Mouse (Mus musculus) limb, embryonic 10.5 days (tissue): ENCODE data around the gene Utp4. TPM values are rescaled to one million over a fixed set of nuclear protein-coding genes. Genes with fewer than 3 reads are reported as not detected.

Experiments used
- DNase-seq: peaks from one replicate; pipeline ENCODE4 v3.0.0-alpha.2; 2017; ENCODE audit warnings: low spot score
- H3K27ac ChIP-seq: fragments of 300-500 bp; sonication (generic); 2 replicates; pipeline ENCODE4 v1.5.1; 2016; ENCODE audit warnings: mild to moderate bottlenecking
- H3K27me3 ChIP-seq: fragments of 300-500 bp; sonication (generic); 2 replicates; pipeline ENCODE4 v1.6.1; 2016; ENCODE audit warnings: low read depth, mild to moderate bottlenecking; ENCODE audit not compliant: poor library complexity, severe bottlenecking
- H3K36me3 ChIP-seq: fragments of 300-500 bp; sonication (generic); 2 replicates; pipeline ENCODE4 v1.6.1; 2016; ENCODE audit warnings: mild to moderate bottlenecking, moderate library complexity
- H3K4me1 ChIP-seq: fragments of 300-500 bp; sonication (generic); 2 replicates; pipeline ENCODE4 v1.6.1; 2016
- H3K4me3 ChIP-seq: fragments of 300-500 bp; sonication (generic); 2 replicates; pipeline ENCODE4 v1.5.1; 2016; ENCODE audit warnings: mild to moderate bottlenecking, moderate library complexity
- H3K9me3 ChIP-seq: fragments of 300-500 bp; sonication (generic); replicated peaks from 2 replicates; pipeline ENCODE4 v1.6.1; 2016; ENCODE audit warnings: mild to moderate bottlenecking
- WGBS: fragments of 180-500 bp; shearing (Covaris S2); methylation state at CpG from one replicate; pipeline ENCODE4 v1.1.7; 2016; 5-methylcytosine and 5-hydroxymethylcytosine counted together
- polyA plus RNA-seq: library from polyadenylated mRNA; unstranded; fragments of >200 nt; fragmentation: Nextera tagmentation; extraction: Ambion mirVana; gene quantifications from 2 replicates; pipeline ENCODE4 v1.2.1, GENCODE M21; 2016

The Utp4 gene
- polyA plus RNA-seq = 84.7 and 107 TPM in 2 replicates

DNA sequence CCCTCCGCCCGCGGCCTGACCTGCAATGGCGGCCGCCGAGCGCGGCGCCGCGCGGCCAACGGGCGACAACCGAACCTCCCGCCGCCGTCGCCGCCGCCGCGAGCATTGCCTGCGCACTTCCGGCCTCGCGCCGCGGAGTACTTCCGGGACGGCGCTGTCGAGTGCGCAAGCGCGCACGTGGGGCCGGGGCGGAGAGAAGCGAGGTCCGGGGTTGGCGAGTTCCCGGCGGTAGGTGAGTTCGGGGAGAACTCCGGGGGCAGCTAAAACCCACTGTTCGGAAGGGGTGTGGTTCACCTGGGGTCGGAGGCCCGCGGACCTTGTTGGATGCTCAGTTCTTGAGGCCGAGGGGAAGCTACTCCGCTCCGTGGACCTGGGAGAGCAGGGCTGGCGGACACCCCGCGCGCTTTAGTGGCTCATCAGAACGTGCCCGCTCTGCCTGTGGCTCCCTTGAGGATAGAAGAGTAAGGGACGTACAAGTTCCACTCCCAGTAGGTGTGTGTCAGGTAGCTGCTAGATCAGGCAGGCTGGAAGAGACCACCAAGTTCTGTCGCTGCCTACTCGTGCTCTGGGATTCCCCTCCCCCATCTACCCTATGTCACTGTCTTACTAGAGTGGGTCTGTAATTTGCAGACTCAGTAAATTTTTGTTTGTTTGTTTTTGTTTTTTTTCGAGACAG, at the start of gene Utp4:
Gene Utp4 (plus strand): TSS at position 156 of the 676 bp plus-strand sequence.
- no peaks in the 10 kb centered on the region for H3K9me3 ChIP-seq
- peak; percentile 92 for DNase-seq
- H3K27ac ChIP-seq = peak within 1 kb of the TSS; percentile 100
- H3K4me1 ChIP-seq = peaks cover 29% of the 10 kb centered on the region
- WGBS = under 1% methylated on average over 63 of the region's 63 CpGs
- H3K27me3 ChIP-seq = no peaks in the 10 kb centered on the region
- H3K4me3 ChIP-seq = peak within 1 kb of the TSS; percentile 92
- peaks cover 52% of the 10 kb centered on the region for H3K36me3 ChIP-seq

GRCm38 (mm10) chr8:106850034-106850433, 43.4 kb upstream of the Utp4 start:
- 86% methylated on average over 10 of the region's 10 CpGs for WGBS
- Histone ChIP-seq H3K27ac (no peak overlapping the region), H3K27me3 (no peaks in the 10 kb centered on the region), H3K4me1 (peaks cover 6% of the 10 kb centered on the region), H3K36me3 (peaks cover 13% of the 10 kb centered on the region; the same call in 1 of the 2 replicates), H3K9me3 (no peaks in the 10 kb centered on the region), H3K4me3 (no peak overlapping the region)
- no peak for DNase-seq

DNA sequence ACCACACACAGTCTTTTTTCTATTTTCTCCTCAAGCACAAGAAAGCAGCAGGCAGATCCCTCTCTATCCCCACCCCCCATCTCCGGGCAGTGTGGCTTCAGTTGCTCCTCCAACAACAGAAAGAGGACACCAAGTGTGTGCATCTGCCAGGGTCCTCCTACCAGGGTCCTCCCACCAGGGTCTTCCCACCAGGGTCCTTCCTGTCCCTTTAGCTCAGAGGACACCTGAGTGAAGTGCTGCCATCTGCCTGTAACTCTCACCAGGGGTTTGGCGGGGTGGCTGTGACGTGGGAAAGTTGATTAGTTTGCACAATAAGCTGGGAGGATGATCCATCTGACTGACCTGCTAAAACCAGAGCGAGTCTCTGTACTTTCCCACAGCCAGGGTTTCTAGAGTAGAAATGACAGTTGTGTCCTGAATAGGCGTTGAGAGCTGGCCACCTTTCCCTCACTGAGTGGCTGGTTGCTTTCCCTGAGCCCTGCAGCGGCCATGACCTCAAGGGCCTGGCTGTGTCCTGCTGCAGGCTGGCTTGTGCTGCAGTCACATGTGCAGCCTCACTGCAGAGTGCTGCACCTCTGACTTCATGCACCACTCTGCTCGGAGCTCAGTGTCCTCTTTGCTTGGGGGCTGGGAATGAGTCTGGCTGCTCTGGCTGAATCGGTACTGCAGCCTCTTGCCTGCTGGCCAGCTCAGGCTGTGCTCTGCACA, 38.7 kb upstream of the Utp4 start:
- Histone ChIP-seq H3K4me1 (peaks cover 8% of the 10 kb centered on the region), H3K27me3 (no peaks in the 10 kb centered on the region), H3K27ac (peak overlapping the region; percentile 30; the same call in 1 of the 2 replicates), H3K4me3 (no peak overlapping the region), H3K36me3 (peaks cover 13% of the 10 kb centered on the region; the same call in 1 of the 2 replicates), H3K9me3 (no peaks in the 10 kb centered on the region)
- no peak for DNase-seq
- WGBS = 48% methylated on average over 8 of the region's 8 CpGs

DNA sequence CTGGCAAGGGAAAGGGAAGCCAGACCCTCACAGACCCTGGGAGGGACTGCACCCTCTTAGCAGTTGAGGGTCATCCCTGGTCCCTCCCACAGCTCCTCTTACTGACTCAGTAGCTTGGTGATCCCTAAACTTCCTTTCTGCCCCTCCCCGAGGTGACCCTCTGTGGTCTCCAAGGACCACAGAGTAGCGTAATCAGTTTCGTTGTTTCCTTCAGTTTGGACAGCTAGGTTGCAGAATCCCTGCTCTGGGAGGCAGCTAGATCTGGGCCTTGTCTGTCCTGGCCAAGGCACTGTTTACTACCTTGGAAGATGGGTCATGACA, 38.2 kb upstream of the Utp4 start:
- Histone ChIP-seq H3K27ac (peak overlapping the region; percentile 30; the same call in 1 of the 2 replicates), H3K36me3 (peaks cover 13% of the 10 kb centered on the region; the same call in 1 of the 2 replicates), H3K9me3 (no peaks in the 10 kb centered on the region), H3K4me1 (peaks cover 8% of the 10 kb centered on the region), H3K27me3 (no peaks in the 10 kb centered on the region), H3K4me3 (no peak overlapping the region)
- DNase-seq = no peak
- 74% methylated on average over 3 of the region's 3 CpGs for WGBS

GRCm38 (mm10) chr8:106862845-106863244, 30.6 kb upstream of the Utp4 start:
- H3K27ac ChIP-seq = no peak overlapping the region
- 89% methylated on average over 10 of the region's 10 CpGs for WGBS
- no peak for DNase-seq

DNA sequence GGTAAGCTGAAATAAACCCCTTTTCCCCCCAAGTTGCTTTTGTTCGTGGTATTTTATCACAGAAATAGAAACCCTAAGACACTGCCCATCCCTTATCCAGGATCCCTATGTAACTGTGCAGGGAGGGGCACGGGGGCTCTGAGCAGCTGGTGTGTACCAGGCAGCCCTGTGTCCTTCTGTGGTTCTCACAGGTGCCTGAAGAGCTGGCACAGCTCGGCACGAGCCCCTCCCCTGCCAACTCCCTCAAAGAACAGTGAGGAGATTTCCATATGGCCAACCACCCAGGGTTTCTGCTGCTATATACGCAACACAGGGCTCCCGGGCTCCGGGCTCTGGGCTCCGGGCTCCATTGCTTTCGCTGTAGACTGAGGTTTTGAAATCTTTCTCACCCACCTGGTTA, 28.1 kb upstream of the Utp4 start:
- WGBS = 80% methylated on average over 9 of the region's 9 CpGs
- no peak for DNase-seq
- Histone ChIP-seq H3K4me3 (no peak overlapping the region), H3K9me3 (no peaks in the 10 kb centered on the region), H3K4me1 (peaks cover 11% of the 10 kb centered on the region), H3K27me3 (peaks cover 33% of the 10 kb centered on the region), H3K36me3 (no peaks in the 10 kb centered on the region), H3K27ac (no peak overlapping the region)

More at GRCm38 (mm10) chr8:106862845-106863244, 30.6 kb upstream of the Utp4 start:
- Histone ChIP-seq H3K36me3 (no peaks in the 10 kb centered on the region), H3K27me3 (peaks cover 8% of the 10 kb centered on the region), H3K9me3 (no peaks in the 10 kb centered on the region), H3K4me3 (no peak overlapping the region), H3K4me1 (no peaks in the 10 kb centered on the region)

DNA sequence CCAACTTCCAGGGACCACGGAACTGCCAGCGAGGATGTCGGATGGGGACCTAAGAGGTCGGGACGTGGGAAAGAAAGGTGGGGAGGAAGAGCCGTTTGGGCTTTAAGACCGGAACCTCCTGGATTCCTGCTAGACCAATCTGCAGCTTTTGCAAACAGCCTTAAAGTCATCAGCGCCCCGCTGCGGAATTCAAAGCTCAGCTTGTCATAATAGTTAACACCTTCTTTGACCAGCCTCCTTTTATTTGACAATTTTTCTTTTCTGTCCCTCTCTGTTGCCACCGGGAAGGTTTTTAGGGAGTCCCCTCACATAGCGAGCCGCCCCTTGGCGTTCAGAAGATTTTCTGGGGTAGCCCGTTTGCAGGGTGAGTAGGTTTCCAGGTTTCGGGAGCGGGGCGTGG, 23.4 kb upstream of the Utp4 start, which contains the start of gene Has3:
Gene Has3 (plus strand): TSS at position 192 of the 400 bp plus-strand sequence.
- H3K4me1 ChIP-seq = peaks cover 40% of the 10 kb centered on the region
- peak within 1 kb of the TSS; percentile 63 for H3K4me3 ChIP-seq
- H3K27ac ChIP-seq = peak within 1 kb of the TSS; percentile 71
- H3K27me3 ChIP-seq = peaks cover 78% of the 10 kb centered on the region
- WGBS = under 1% methylated on average over 18 of the region's 18 CpGs
- H3K9me3 ChIP-seq = no peaks in the 10 kb centered on the region
- H3K36me3 ChIP-seq = peaks cover 13% of the 10 kb centered on the region
- no peak for DNase-seq

- H3K27me3 ChIP-seq = peaks cover 78% of the 10 kb centered on the region
Observed at GRCm38 (mm10) chr8:106870537-106871327, 22.7 kb upstream of the Utp4 start.

GRCm38 (mm10) chr8:106871328-106871926, 22.0 kb upstream of the Utp4 start:
- WGBS = 0% methylated on average over 15 of the region's 15 CpGs
- peaks cover 40% of the 10 kb centered on the region for H3K4me1 ChIP-seq
- DNase-seq = no peak
- H3K36me3 ChIP-seq = peaks cover 26% of the 10 kb centered on the region
- H3K27ac ChIP-seq = peak overlapping the region; percentile 32; the same call in 1 of the 2 replicates
- no peaks in the 10 kb centered on the region for H3K9me3 ChIP-seq
- H3K27me3 ChIP-seq = peaks cover 78% of the 10 kb centered on the region
- H3K4me3 ChIP-seq = peak overlapping the region; percentile 63

More at GRCm38 (mm10) chr8:106870537-106871327, 22.7 kb upstream of the Utp4 start:
- no peaks in the 10 kb centered on the region for H3K9me3 ChIP-seq
- peaks cover 19% of the 10 kb centered on the region for H3K36me3 ChIP-seq
- H3K4me3 ChIP-seq = peak overlapping the region; percentile 63
- peak overlapping the region; percentile 71 for H3K27ac ChIP-seq
- H3K4me1 ChIP-seq = peaks cover 40% of the 10 kb centered on the region
- DNase-seq = peak; percentile 77
- WGBS = under 1% methylated on average over 58 of the region's 63 CpGs

- Histone ChIP-seq H3K4me3 (peak overlapping the region; percentile 63), H3K27ac (peak overlapping the region; percentile 32), H3K9me3 (no peaks in the 10 kb centered on the region), H3K4me1 (peaks cover 40% of the 10 kb centered on the region), H3K36me3 (peaks cover 32% of the 10 kb centered on the region), H3K27me3 (peaks cover 76% of the 10 kb centered on the region)
- peak; percentile 76 for DNase-seq
- under 1% methylated on average over 22 of the region's 22 CpGs for WGBS
Observed at GRCm38 (mm10) chr8:106871931-106872371, 21.5 kb upstream of the Utp4 start.

DNA sequence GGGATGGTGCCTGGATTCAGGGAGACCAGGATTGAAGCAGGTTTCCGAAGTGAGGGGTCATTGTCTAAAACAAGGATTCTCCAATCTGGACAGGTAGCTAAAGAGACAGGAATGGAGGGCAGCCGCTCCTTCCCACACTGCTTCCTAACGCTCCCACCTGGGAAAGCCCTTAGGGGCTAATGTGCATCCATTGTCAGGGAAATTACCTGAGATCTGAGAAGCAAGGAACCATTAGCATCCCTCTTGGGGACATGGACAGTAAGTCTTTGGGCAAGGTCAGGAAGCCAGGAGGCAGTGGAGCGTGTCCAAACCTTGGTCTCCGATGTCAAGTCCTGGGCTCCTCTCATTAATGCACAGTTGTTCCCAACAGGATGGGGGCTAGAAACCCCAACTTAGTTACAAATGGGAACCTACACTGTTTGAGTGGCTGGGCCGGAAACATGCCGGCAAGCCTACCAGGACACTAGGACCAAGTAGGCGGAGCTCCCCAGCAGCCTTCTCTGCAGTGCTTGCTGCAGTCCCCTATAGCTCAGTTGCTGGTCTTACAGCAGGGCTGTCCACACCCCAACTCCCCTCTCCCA, 20.9 kb upstream of the Utp4 start:
- WGBS = 8% methylated on average over 8 of the region's 8 CpGs
- H3K4me3 ChIP-seq = peak overlapping the region; percentile 63
- H3K27me3 ChIP-seq = peaks cover 70% of the 10 kb centered on the region
- H3K9me3 ChIP-seq = no peaks in the 10 kb centered on the region
- H3K36me3 ChIP-seq = peaks cover 38% of the 10 kb centered on the region
- no peak for DNase-seq
- H3K4me1 ChIP-seq = peaks cover 40% of the 10 kb centered on the region
- H3K27ac ChIP-seq = 0 out of 2 replicates have a peak overlapping the region, but pooled peaks have one; percentile 32
